Mouse (Mus musculus) testis, adult 2 months (tissue): ENCODE measurements around the gene Lrrc8a.

ENCODE experiments used
- CTCF ChIP-seq: fragments of 200-500 bp; IDR thresholded peaks from 2 replicates; pipeline ENCODE4 v1.5.1; 2012; ENCODE audit warnings: low read depth, mild to moderate bottlenecking, inconsistent platforms, low read length, moderate library complexity; ENCODE audit not compliant: control insufficient read depth, insufficient read depth, insufficient replicate concordance
- POLR2A ChIP-seq: fragments of 200-500 bp; IDR thresholded peaks from 2 replicates; pipeline ENCODE4 v1.6.1; 2012; ENCODE audit warnings: low read depth, mild to moderate bottlenecking, inconsistent platforms, low read length, moderate library complexity; ENCODE audit not compliant: control insufficient read depth

GRCm38 (mm10) chr2:30267466-30267865 lies 30.0 kb downstream of the Lrrc8a start:
- TF ChIP-seq CTCF, result no peak
- no peak for TF ChIP-seq POLR2A
